8 mouse cellular contexts compared by ENCODE assay signal in genomic region chr6:62576200-62576599, GRCm38 (mm10).
DNase-seq lines count a peak whose midpoint lies in the region.

No protein-coding gene starts in this region.

- peak; percentile 12 to 64 for DNase-seq in adrenal gland, adult (ENCODE audit: inconsistent age in 2 of 2, low spot score in 1 of 2)
- DNase-seq in adrenal gland, adult 18-20 months (ENCODE audit: low spot score in 2 of 2) = no peak
- DNase-seq in left cerebral cortex, adult 18-20 months (ENCODE audit: low spot score in 2 of 2) = peak; percentile 18 to 21
- DNase-seq in left cerebral cortex, postnatal 36 days (ENCODE audit: low spot score in 2 of 2) = no peak
- DNase-seq in c-Kit-positive CD71-positive TER-119-positive erythroid progenitor cells, embryonic 14.5 days (ENCODE audit: low spot score) = peak; percentile 0
- DNase-seq in kidney, postnatal 10 days = peak; percentile 38
- DNase-seq in adipocyte (ENCODE audit: low spot score) = no peak
- DNase-seq in ovary, postnatal 36 days (ENCODE audit: low spot score) = no peak

- intact Hi-C loops in left cerebral cortex, postnatal 36 days (cut with DNase I) = loop anchor here (10.0 kb wide), 1 partner anchor 679 kb away; the partner anchor contains the start of gene Grid2

Comparison
In these comparisons a context has a peak if more than half of its experiments do, and no peak if none do; other contexts are left out.
1. DNase-seq: peak in adrenal gland, adult (2 of 2), left cerebral cortex, adult 18-20 months (2 of 2), c-Kit-positive CD71-positive TER-119-positive erythroid progenitor cells, embryonic 14.5 days (single experiment) and kidney, postnatal 10 days (single experiment); none in adrenal gland, adult 18-20 months (0 of 2), left cerebral cortex, postnatal 36 days (0 of 2), adipocyte (single experiment) and ovary, postnatal 36 days (single experiment).